Mouse (Mus musculus) forebrain, postnatal 0 days (tissue): ENCODE results near the gene Mrpl17. TPM values are rescaled to one million over a fixed set of nuclear protein-coding genes. Genes with fewer than 3 reads are reported as not detected.
"Not testable (repeated sequence)": the region's sequence is repeated elsewhere in the genome, so short reads cannot be mapped to it uniquely, and the experiment has no call there.

ENCODE experiments used
- ATAC-seq: fragments of 200-750 bp; cut with Nextera tagmentation; 2 replicates; pipeline ENCODE4 v1.8.0; 2017; ENCODE audit warnings: mild to moderate bottlenecking, moderate library complexity
- DNase-seq: peaks from one replicate; pipeline ENCODE4 v3.0.0-alpha.2; 2015
- H3K27ac ChIP-seq: fragments of 300-500 bp; sonication (generic); 2 replicates; pipeline ENCODE4 v1.5.1; 2014; ENCODE audit warnings: low read depth, mild to moderate bottlenecking, antibody characterized with exemption, low read length, moderate library complexity, mixed read lengths
- H3K27me3 ChIP-seq: fragments of 300-500 bp; sonication (generic); 2 replicates; pipeline ENCODE4 v1.6.1; 2014; ENCODE audit warnings: mild to moderate bottlenecking, low read length, mixed read lengths; ENCODE audit not compliant: insufficient read depth
- H3K36me3 ChIP-seq: fragments of 300-500 bp; sonication (generic); 2 replicates; pipeline ENCODE4 v1.6.1; 2014; ENCODE audit warnings: mild to moderate bottlenecking, moderate library complexity; ENCODE audit not compliant: insufficient read depth
- H3K4me1 ChIP-seq: fragments of 300-500 bp; sonication (generic); 2 replicates; pipeline ENCODE4 v1.6.1; 2014; ENCODE audit warnings: antibody characterized with exemption; ENCODE audit not compliant: insufficient read depth
- H3K4me2 ChIP-seq: fragments of 300-500 bp; sonication (generic); 2 replicates; pipeline ENCODE4 v1.6.1; 2014; ENCODE audit warnings: low read depth, mild to moderate bottlenecking, moderate library complexity
- H3K4me3 ChIP-seq: fragments of 300-500 bp; sonication (generic); 2 replicates; pipeline ENCODE4 v1.5.1; 2014; ENCODE audit warnings: low read depth, low read length, mixed read lengths
- H3K9ac ChIP-seq: fragments of 300-500 bp; sonication (generic); 2 replicates; pipeline ENCODE4 v1.6.1; 2014; ENCODE audit warnings: mild to moderate bottlenecking
- H3K9me3 ChIP-seq: fragments of 300-500 bp; sonication (generic); 2 replicates; pipeline ENCODE4 v1.6.1; 2016; ENCODE audit warnings: low read length
- CTCF ChIP-seq: sonication (generic); IDR thresholded peaks from 2 replicates; pipeline ENCODE4 v1.5.1; 2016; ENCODE audit warnings: antibody characterized with exemption, control low read depth, low read depth
- WGBS: fragments of 180-500 bp; shearing (Covaris S2); extraction: QIAGEN DNeasy Blood & Tissue Kit; methylation state at CpG from one replicate; pipeline ENCODE4 v1.1.7; 2014; 5-methylcytosine and 5-hydroxymethylcytosine counted together
- polyA plus RNA-seq: library from polyadenylated mRNA; unstranded; fragments of >200 nt; fragmentation: Nextera tagmentation; extraction: Ambion mirVana; gene quantifications from 2 replicates; pipeline ENCODE4 v1.2.1, GENCODE M21; 2015
- total RNA-seq: library from RNA; depleted of rRNA; stranded (reverse); fragments of >200 nt; gene quantifications from 2 replicates; pipeline ENCODE4 v1.2.3, GENCODE M21; 2014; rRNA removed

Mrpl17 gene
- total RNA-seq (15.0 and 37.1 TPM in 2 replicates), polyA plus RNA-seq (192 and 197 TPM in 2 replicates)

GRCm38 (mm10) chr7:105810877-105811489, at the start of gene Mrpl17:
Gene Mrpl17, minus strand, starts transcription at chr7:105811099.
- H3K27ac ChIP-seq, result peak within 1 kb of the TSS; percentile 90
- H3K9ac ChIP-seq, result peak within 1 kb of the TSS; percentile 92
- peaks cover 17% of the 10 kb centered on the region for H3K36me3 ChIP-seq
- ATAC-seq (peak; percentile 98), DNase-seq (peak; percentile 100)
- H3K4me1 ChIP-seq, result peaks cover 6% of the 10 kb centered on the region
- WGBS, result 4% methylated on average over 50 of the region's 52 CpGs
- no peaks in the 10 kb centered on the region for H3K27me3 ChIP-seq
- H3K9me3 ChIP-seq, result no peaks in the 10 kb centered on the region
- peak within 1 kb of the TSS; percentile 70 for H3K4me2 ChIP-seq
- H3K4me3 ChIP-seq, result peak within 1 kb of the TSS; percentile 80
- peak; percentile 93 for TF ChIP-seq CTCF

GRCm38 (mm10) chr7:105855718-105856560, 45.0 kb upstream of the Mrpl17 start:
- not testable (repeated sequence) for ATAC-seq, H3K4me2 ChIP-seq
- no CpG with 5 or more reads among the region's 2 CpGs for WGBS

DNA sequence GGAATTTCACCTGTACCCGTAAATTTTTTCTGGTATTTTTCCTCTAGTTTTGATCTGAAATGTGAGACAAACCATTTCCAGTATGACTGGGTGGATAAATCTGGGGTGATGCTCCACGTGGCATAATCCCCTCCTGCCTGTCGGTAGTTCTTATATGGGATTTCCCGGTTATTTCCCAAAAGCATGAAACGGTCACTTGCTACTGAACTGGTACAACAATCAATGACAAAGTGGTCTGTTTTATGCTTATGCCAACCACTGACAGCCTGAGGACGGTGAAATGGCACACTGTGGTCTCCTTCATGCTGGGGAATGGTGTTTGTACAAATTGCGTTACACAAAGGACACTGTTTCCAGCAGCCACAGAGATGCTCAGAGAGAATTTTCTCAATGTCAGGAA, 13.4 kb upstream of the Mrpl17 start:
- Histone ChIP-seq H3K4me1 (no peaks in the 10 kb centered on the region), H3K9me3 (no peaks in the 10 kb centered on the region), H3K27me3 (no peaks in the 10 kb centered on the region), H3K27ac (no peak overlapping the region), H3K36me3 (no peaks in the 10 kb centered on the region), H3K4me3 (no peak overlapping the region), H3K9ac (no peak overlapping the region), H3K4me2 (no peak overlapping the region)
- WGBS, result 80% methylated on average over 7 of the region's 7 CpGs
- no peak for TF ChIP-seq CTCF
- ATAC-seq (no peak), DNase-seq (no peak)

More at GRCm38 (mm10) chr7:105855718-105856560, 45.0 kb upstream of the Mrpl17 start:
- DNase-seq, H3K36me3 ChIP-seq, H3K9me3 ChIP-seq, H3K9ac ChIP-seq, H3K4me1 ChIP-seq, H3K27ac ChIP-seq, H3K27me3 ChIP-seq, H3K4me3 ChIP-seq: not testable (repeated sequence)

GRCm38 (mm10) chr7:105818483-105818882, 7.6 kb upstream of the Mrpl17 start:
- Histone ChIP-seq H3K4me3 (no peak overlapping the region), H3K4me1 (no peaks in the 10 kb centered on the region), H3K27me3 (no peaks in the 10 kb centered on the region), H3K4me2 (no peak overlapping the region), H3K9ac (no peak overlapping the region), H3K36me3 (no peaks in the 10 kb centered on the region), H3K27ac (no peak overlapping the region), H3K9me3 (no peaks in the 10 kb centered on the region)
- TF ChIP-seq CTCF, result peak; percentile 72
- peak; percentile 48; the same call in 1 of the 2 replicates for ATAC-seq
- 0% methylated on average over 1 of the region's 1 CpGs for WGBS
- DNase-seq, result peak; percentile 76

DNA sequence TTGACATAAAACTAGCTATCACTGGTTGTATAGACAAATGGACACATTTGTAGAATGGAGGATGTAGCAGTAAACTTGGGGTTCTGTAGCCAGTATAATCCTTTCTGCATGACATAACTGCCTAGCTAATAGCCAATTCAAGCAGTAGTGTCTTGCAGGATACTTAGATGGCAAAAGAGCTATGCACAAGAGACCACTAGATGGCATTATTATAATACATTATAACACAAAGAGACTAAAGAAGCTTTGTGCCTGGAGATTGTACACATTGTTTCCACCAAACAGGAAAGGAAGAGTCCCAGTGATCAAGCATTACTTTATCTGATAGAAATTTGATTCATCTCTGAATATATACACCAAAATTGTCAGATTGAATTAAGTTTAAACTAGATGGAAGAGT, 5.8 kb upstream of the Mrpl17 start:
- H3K27me3 ChIP-seq, result no peaks in the 10 kb centered on the region
- no peak overlapping the region for H3K4me3 ChIP-seq
- H3K4me2 ChIP-seq, result no peak overlapping the region
- DNase-seq (peak; percentile 12), ATAC-seq (peak; percentile 56; the same call in 1 of the 2 replicates)
- H3K9me3 ChIP-seq, result no peaks in the 10 kb centered on the region
- no peaks in the 10 kb centered on the region for H3K36me3 ChIP-seq
- no peaks in the 10 kb centered on the region for H3K4me1 ChIP-seq
- no peak overlapping the region for H3K27ac ChIP-seq
- peak; percentile 55 for TF ChIP-seq CTCF
- H3K9ac ChIP-seq, result no peak overlapping the region

- ATAC-seq (no peak), DNase-seq (no peak)
- Histone ChIP-seq H3K27me3 (no peaks in the 10 kb centered on the region), H3K9ac (no peak overlapping the region), H3K4me2 (no peak overlapping the region), H3K9me3 (no peaks in the 10 kb centered on the region), H3K27ac (no peak overlapping the region), H3K4me3 (no peak overlapping the region), H3K4me1 (peaks cover 6% of the 10 kb centered on the region), H3K36me3 (peaks cover 15% of the 10 kb centered on the region)
- no peak for TF ChIP-seq CTCF
- 92% methylated on average over 3 of the region's 3 CpGs for WGBS
These were observed 2.4 kb upstream of the Mrpl17 start for GRCm38 (mm10) chr7:105813326-105813725.

GRCm38 (mm10) chr7:105812566-105812965, 1.7 kb upstream of the Mrpl17 start:
- no peak for DNase-seq
- H3K9me3 ChIP-seq, result no peaks in the 10 kb centered on the region
- ATAC-seq, result no peak
- H3K4me3 ChIP-seq, result no peak overlapping the region
- no peak overlapping the region for H3K9ac ChIP-seq
- H3K4me1 ChIP-seq, result peaks cover 6% of the 10 kb centered on the region
- no peak overlapping the region for H3K4me2 ChIP-seq
- H3K36me3 ChIP-seq, result peaks cover 17% of the 10 kb centered on the region
- 81% methylated on average over 3 of the region's 3 CpGs for WGBS
- no peaks in the 10 kb centered on the region for H3K27me3 ChIP-seq
- no peak overlapping the region for H3K27ac ChIP-seq
- no peak for TF ChIP-seq CTCF
